Mouse (Mus musculus) heart, postnatal 0 days (tissue): ENCODE data around the gene Tmco1.

ENCODE experiments used
- CTCF ChIP-seq: IDR thresholded peaks from 2 replicates; pipeline ENCODE4 v1.5.1; 2016; ENCODE audit warnings: antibody characterized with exemption, control low read depth, low read depth
- EP300 ChIP-seq: IDR thresholded peaks from 2 replicates; pipeline ENCODE4 v1.6.1; 2016; ENCODE audit warnings: antibody characterized with exemption, low read depth

DNA sequence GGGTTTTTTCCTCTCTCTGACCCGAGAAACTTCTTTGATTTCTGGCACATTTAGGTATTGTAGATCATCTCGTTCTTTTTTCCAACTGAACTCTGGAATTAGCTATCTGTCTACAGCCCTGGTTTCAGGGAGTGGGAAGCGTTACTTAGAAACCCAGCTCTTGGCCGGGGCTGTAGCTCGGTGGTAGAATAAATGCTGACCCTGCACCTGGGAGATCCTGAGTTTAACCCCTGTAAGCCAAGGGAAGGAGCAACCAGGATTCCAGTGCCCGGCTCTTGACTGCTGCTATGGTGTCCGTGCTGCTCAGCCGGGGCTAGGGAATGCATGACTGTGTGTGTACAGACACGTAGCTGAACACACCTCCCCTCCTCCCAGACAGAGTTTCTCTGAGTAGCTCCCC, 50.6 kb downstream of the Tmco1 start:
- TF ChIP-seq CTCF (no peak), EP300 (no peak)
